Mouse (Mus musculus) forebrain, postnatal 0 days (tissue): Measurements from ENCODE around the gene Kcnab3. TPM values are rescaled to one million over a fixed set of nuclear protein-coding genes. Genes with fewer than 3 reads are reported as not detected.
A peak's percentile ranks its signal among the peaks of the same experiment; 100 is the strongest.

Experiments used
- ATAC-seq: fragments of 200-750 bp; cut with Nextera tagmentation; 2 replicates; pipeline ENCODE4 v1.8.0; 2017; ENCODE audit warnings: mild to moderate bottlenecking, moderate library complexity
- DNase-seq: peaks from one replicate; pipeline ENCODE4 v3.0.0-alpha.2; 2015
- H3K27ac ChIP-seq: fragments of 300-500 bp; sonication (generic); 2 replicates; pipeline ENCODE4 v1.5.1; 2014; ENCODE audit warnings: low read depth, mild to moderate bottlenecking, antibody characterized with exemption, low read length, moderate library complexity, mixed read lengths
- H3K27me3 ChIP-seq: fragments of 300-500 bp; sonication (generic); 2 replicates; pipeline ENCODE4 v1.6.1; 2014; ENCODE audit warnings: mild to moderate bottlenecking, low read length, mixed read lengths; ENCODE audit not compliant: insufficient read depth
- H3K36me3 ChIP-seq: fragments of 300-500 bp; sonication (generic); 2 replicates; pipeline ENCODE4 v1.6.1; 2014; ENCODE audit warnings: mild to moderate bottlenecking, moderate library complexity; ENCODE audit not compliant: insufficient read depth
- H3K4me1 ChIP-seq: fragments of 300-500 bp; sonication (generic); 2 replicates; pipeline ENCODE4 v1.6.1; 2014; ENCODE audit warnings: antibody characterized with exemption; ENCODE audit not compliant: insufficient read depth
- H3K4me2 ChIP-seq: fragments of 300-500 bp; sonication (generic); 2 replicates; pipeline ENCODE4 v1.6.1; 2014; ENCODE audit warnings: low read depth, mild to moderate bottlenecking, moderate library complexity
- H3K4me3 ChIP-seq: fragments of 300-500 bp; sonication (generic); 2 replicates; pipeline ENCODE4 v1.5.1; 2014; ENCODE audit warnings: low read depth, low read length, mixed read lengths
- H3K9ac ChIP-seq: fragments of 300-500 bp; sonication (generic); 2 replicates; pipeline ENCODE4 v1.6.1; 2014; ENCODE audit warnings: mild to moderate bottlenecking
- H3K9me3 ChIP-seq: fragments of 300-500 bp; sonication (generic); 2 replicates; pipeline ENCODE4 v1.6.1; 2016; ENCODE audit warnings: low read length
- CTCF ChIP-seq: sonication (generic); IDR thresholded peaks from 2 replicates; pipeline ENCODE4 v1.5.1; 2016; ENCODE audit warnings: antibody characterized with exemption, control low read depth, low read depth
- WGBS: fragments of 180-500 bp; shearing (Covaris S2); extraction: QIAGEN DNeasy Blood & Tissue Kit; methylation state at CpG from one replicate; pipeline ENCODE4 v1.1.7; 2014; 5-methylcytosine and 5-hydroxymethylcytosine counted together
- polyA plus RNA-seq: library from polyadenylated mRNA; unstranded; fragments of >200 nt; fragmentation: Nextera tagmentation; extraction: Ambion mirVana; gene quantifications from 2 replicates; pipeline ENCODE4 v1.2.1, GENCODE M21; 2015
- total RNA-seq: library from RNA; depleted of rRNA; stranded (reverse); fragments of >200 nt; gene quantifications from 2 replicates; pipeline ENCODE4 v1.2.3, GENCODE M21; 2014

Kcnab3 gene
- total and polyA plus RNA-seq, 2 experiments from 2014 or later = 4.2 to 5.5 TPM

GRCm38 (mm10) chr11:69331152-69331551 lies 5.1 kb downstream of the Kcnab3 start:
- WGBS = 91% methylated on average over 6 of the region's 6 CpGs
- ATAC-seq (no peak), DNase-seq (no peak)
- Histone ChIP-seq H3K9ac (no peak overlapping the region), H3K27me3 (no peaks in the 10 kb centered on the region), H3K4me3 (no peak overlapping the region), H3K27ac (no peak overlapping the region), H3K4me2 (peak overlapping the region; percentile 64; the same call in 1 of the 2 replicates), H3K9me3 (no peaks in the 10 kb centered on the region), H3K36me3 (no peaks in the 10 kb centered on the region), H3K4me1 (peaks cover 11% of the 10 kb centered on the region)
- TF ChIP-seq CTCF = no peak

- under 1% methylated on average over 24 of the region's 24 CpGs for WGBS
- H3K9me3 ChIP-seq = no peaks in the 10 kb centered on the region
- H3K27me3 ChIP-seq = no peaks in the 10 kb centered on the region
- H3K27ac ChIP-seq = peak overlapping the region; percentile 87
- peaks cover 11% of the 10 kb centered on the region for H3K4me1 ChIP-seq
- H3K36me3 ChIP-seq = no peaks in the 10 kb centered on the region
- H3K9ac ChIP-seq = peak overlapping the region; percentile 53
- peak overlapping the region; percentile 64 for H3K4me2 ChIP-seq
- peak; percentile 94 for DNase-seq
- peak overlapping the region; percentile 43 for H3K4me3 ChIP-seq
- ATAC-seq = peak; percentile 96
- TF ChIP-seq CTCF = no peak
Measured at GRCm38 (mm10) chr11:69331929-69332405, 5.9 kb downstream of the Kcnab3 start.

- TF ChIP-seq CTCF = no peak
- H3K9me3 ChIP-seq = no peaks in the 10 kb centered on the region
- H3K4me1 ChIP-seq = peaks cover 11% of the 10 kb centered on the region
- DNase-seq (no peak), ATAC-seq (no peak)
- 40% methylated on average over 8 of the region's 8 CpGs for WGBS
- no peaks in the 10 kb centered on the region for H3K27me3 ChIP-seq
- peak overlapping the region; percentile 87 for H3K27ac ChIP-seq
- peak overlapping the region; percentile 64; the same call in 1 of the 2 replicates for H3K4me2 ChIP-seq
- no peaks in the 10 kb centered on the region for H3K36me3 ChIP-seq
- no peak overlapping the region for H3K4me3 ChIP-seq
- H3K9ac ChIP-seq = no peak overlapping the region
Measured at GRCm38 (mm10) chr11:69332713-69333253, 6.7 kb downstream of the Kcnab3 start.

GRCm38 (mm10) chr11:69333922-69334321 lies 7.9 kb downstream of the Kcnab3 start:
- peak; percentile 38 for TF ChIP-seq CTCF
- Histone ChIP-seq H3K27ac (no peak overlapping the region), H3K4me2 (no peak overlapping the region), H3K27me3 (no peaks in the 10 kb centered on the region), H3K4me1 (peaks cover 11% of the 10 kb centered on the region), H3K9ac (no peak overlapping the region), H3K4me3 (no peak overlapping the region), H3K36me3 (no peaks in the 10 kb centered on the region), H3K9me3 (no peaks in the 10 kb centered on the region)
- ATAC-seq = no peak
- WGBS = 70% methylated on average over 3 of the region's 3 CpGs
- DNase-seq = no peak

GRCm38 (mm10) chr11:69334796-69335195 lies 8.7 kb downstream of the Kcnab3 start:
- TF ChIP-seq CTCF = no peak
- no peak for ATAC-seq
- no peak overlapping the region for H3K4me3 ChIP-seq
- H3K4me2 ChIP-seq = no peak overlapping the region
- no peak for DNase-seq
- no peaks in the 10 kb centered on the region for H3K27me3 ChIP-seq
- H3K36me3 ChIP-seq = no peaks in the 10 kb centered on the region
- H3K9ac ChIP-seq = no peak overlapping the region
- no peaks in the 10 kb centered on the region for H3K9me3 ChIP-seq
- WGBS = 55% methylated on average over 4 of the region's 4 CpGs
- H3K4me1 ChIP-seq = peaks cover 11% of the 10 kb centered on the region
- no peak overlapping the region for H3K27ac ChIP-seq

GRCm38 (mm10) chr11:69340161-69341131 lies 14.4 kb downstream of the Kcnab3 start, which contains the start of gene Rnf227:
Gene Rnf227, plus strand, starts transcription at chr11:69340461.
- Histone ChIP-seq H3K4me3 (peak within 1 kb of the TSS; percentile 75), H3K27me3 (no peaks in the 10 kb centered on the region), H3K27ac (peak within 1 kb of the TSS; percentile 94), H3K4me1 (peaks cover 7% of the 10 kb centered on the region; the same call in 1 of the 2 replicates), H3K36me3 (peaks cover 23% of the 10 kb centered on the region), H3K9ac (peak within 1 kb of the TSS; percentile 83), H3K4me2 (peak within 1 kb of the TSS; percentile 95), H3K9me3 (no peaks in the 10 kb centered on the region)
- DNase-seq = peak; percentile 95
- WGBS = 4% methylated on average over 98 of the region's 99 CpGs
- 0 out of 2 replicates have a peak, but pooled peaks have one; percentile 9 for TF ChIP-seq CTCF
- ATAC-seq = peak; percentile 94
